Mouse (Mus musculus) small intestine, adult 2 months (tissue): ENCODE data around the gene Castor2. TPM values are rescaled to one million over a fixed set of nuclear protein-coding genes. Genes with fewer than 3 reads are reported as not detected.

Experiments
- H3K27ac ChIP-seq: fragments of 200-500 bp; 2 replicates; pipeline ENCODE4 v1.5.1; 2012; ENCODE audit warnings: low read depth, low read length, control low read depth, inconsistent platforms; ENCODE audit not compliant: insufficient read depth
- H3K27me3 ChIP-seq: fragments of 200-500 bp; 2 replicates; pipeline ENCODE4 v1.6.1; 2012; ENCODE audit warnings: mild to moderate bottlenecking, moderate library complexity, low read length, inconsistent platforms; ENCODE audit not compliant: control insufficient read depth, insufficient read depth
- H3K36me3 ChIP-seq: fragments of 200-500 bp; 2 replicates; pipeline ENCODE4 v1.6.1; 2012; ENCODE audit warnings: mild to moderate bottlenecking, low read length, control low read depth, inconsistent platforms; ENCODE audit not compliant: control insufficient read depth, insufficient read depth
- H3K4me1 ChIP-seq: fragments of 200-500 bp; 2 replicates; pipeline ENCODE4 v1.6.1; 2012; ENCODE audit warnings: low read length, inconsistent platforms, mixed read lengths; ENCODE audit not compliant: control insufficient read depth, insufficient read depth, insufficient read length
- H3K4me3 ChIP-seq: fragments of 200-500 bp; 2 replicates; pipeline ENCODE4 v1.5.1; 2012; ENCODE audit warnings: low read depth, mild to moderate bottlenecking, control low read depth, inconsistent platforms, low read length, moderate library complexity
- CTCF ChIP-seq: fragments of 200-500 bp; IDR thresholded peaks from 2 replicates; pipeline ENCODE4 v1.5.1; 2012; ENCODE audit warnings: low read depth, mild to moderate bottlenecking, control low read depth, inconsistent platforms, low read length, moderate library complexity, mixed read lengths; ENCODE audit not compliant: insufficient replicate concordance, insufficient read length; ENCODE audit errors: extremely low read depth
- POLR2A ChIP-seq: fragments of 200-500 bp; IDR thresholded peaks from 2 replicates; pipeline ENCODE4 v1.6.1; 2012; ENCODE audit warnings: low read depth, mild to moderate bottlenecking, control low read depth, inconsistent platforms, low read length, moderate library complexity
- WGBS: fragments of 180-500 bp; shearing (Covaris S2); methylation state at CpG from one replicate; pipeline ENCODE4 v1.1.7; 2018; 5-methylcytosine and 5-hydroxymethylcytosine counted together
- polyA plus RNA-seq: library from polyadenylated mRNA; depleted of rRNA; stranded (reverse); fragments of >200 nt; gene quantifications from 2 replicates; pipeline ENCODE4 v1.2.3, GENCODE M21; 2012

The Castor2 gene
- polyA plus RNA-seq, 1 experiment, result 20.0 TPM

DNA sequence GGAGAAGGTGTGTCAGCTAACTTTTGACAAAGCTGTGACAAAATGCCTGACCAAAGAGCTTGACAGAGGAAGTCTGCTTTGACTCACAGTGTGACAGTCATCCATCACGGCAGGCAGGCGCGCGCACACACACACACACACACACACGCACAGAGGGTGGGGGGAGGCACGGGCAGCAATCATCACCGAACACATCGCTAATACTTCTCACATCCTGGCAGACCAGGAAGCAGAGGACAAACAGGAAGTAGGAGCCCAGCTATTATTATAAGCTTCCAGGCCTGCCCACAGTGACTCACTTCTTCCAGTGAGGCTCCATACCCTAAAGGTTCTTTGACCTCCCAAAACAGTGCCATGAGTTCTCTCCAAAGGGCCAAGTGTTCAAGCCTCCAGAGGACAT lies 6.3 kb downstream of the Castor2 start:
- no peak overlapping the region for H3K27ac ChIP-seq
- no peaks in the 10 kb centered on the region for H3K27me3 ChIP-seq
- no peak overlapping the region for H3K4me3 ChIP-seq
- peaks cover 9% of the 10 kb centered on the region; the same call in 1 of the 2 replicates for H3K4me1 ChIP-seq
- TF ChIP-seq POLR2A, result no peak
- no peak for TF ChIP-seq CTCF
- no peaks in the 10 kb centered on the region for H3K36me3 ChIP-seq
- 82% methylated on average over 8 of the region's 8 CpGs for WGBS

- Histone ChIP-seq H3K27me3 (no peaks in the 10 kb centered on the region), H3K4me3 (no peak overlapping the region), H3K4me1 (no peaks in the 10 kb centered on the region), H3K27ac (no peak overlapping the region), H3K36me3 (no peaks in the 10 kb centered on the region)
- TF ChIP-seq POLR2A (no peak), CTCF (no peak)
- 74% methylated on average over 5 of the region's 5 CpGs for WGBS
These were observed 15.5 kb downstream of the Castor2 start for GRCm38 (mm10) chr5:134114981-134115380.

GRCm38 (mm10) chr5:134115639-134116259 lies 16.2 kb downstream of the Castor2 start:
- H3K4me3 ChIP-seq, result no peak overlapping the region
- H3K36me3 ChIP-seq, result no peaks in the 10 kb centered on the region
- no peaks in the 10 kb centered on the region for H3K27me3 ChIP-seq
- no peak overlapping the region for H3K27ac ChIP-seq
- TF ChIP-seq CTCF, result no peak
- no peak for TF ChIP-seq POLR2A
- WGBS, result 81% methylated on average over 7 of the region's 7 CpGs
- no peaks in the 10 kb centered on the region for H3K4me1 ChIP-seq

- no peaks in the 10 kb centered on the region for H3K4me1 ChIP-seq
- no peak overlapping the region for H3K4me3 ChIP-seq
- 89% methylated on average over 15 of the region's 15 CpGs for WGBS
- TF ChIP-seq CTCF (no peak), POLR2A (no peak)
- H3K36me3 ChIP-seq, result no peaks in the 10 kb centered on the region
- no peaks in the 10 kb centered on the region for H3K27me3 ChIP-seq
- no peak overlapping the region for H3K27ac ChIP-seq
These were observed 19.4 kb downstream of the Castor2 start for GRCm38 (mm10) chr5:134118798-134119407.

- Histone ChIP-seq H3K4me3 (no peak overlapping the region), H3K27ac (no peak overlapping the region), H3K4me1 (no peaks in the 10 kb centered on the region), H3K36me3 (no peaks in the 10 kb centered on the region), H3K27me3 (no peaks in the 10 kb centered on the region)
- 55% methylated on average over 10 of the region's 10 CpGs for WGBS
- TF ChIP-seq POLR2A (no peak), CTCF (no peak)
These were observed 20.1 kb downstream of the Castor2 start for GRCm38 (mm10) chr5:134119481-134120120.

DNA sequence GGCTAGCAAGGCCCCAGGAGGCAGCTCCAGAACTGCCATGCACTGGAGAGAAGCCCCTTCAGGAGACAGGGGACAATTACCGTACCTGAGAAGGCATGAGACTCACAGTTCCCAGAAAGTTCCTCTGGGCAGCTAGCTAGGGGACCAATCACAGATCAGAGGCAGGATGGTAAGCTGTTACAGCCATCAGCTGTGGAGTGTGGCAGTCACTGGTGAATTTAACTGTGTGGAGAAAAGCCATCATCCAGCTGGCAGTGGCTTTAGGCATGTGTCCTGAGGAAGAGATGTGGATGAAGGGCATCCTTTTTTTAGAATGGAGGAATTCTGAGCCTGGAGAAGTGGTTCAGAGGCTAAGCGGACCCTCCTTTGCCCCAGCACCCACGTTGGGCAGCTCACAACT lies 20.6 kb downstream of the Castor2 start:
- TF ChIP-seq POLR2A (no peak), CTCF (no peak)
- H3K27ac ChIP-seq, result no peak overlapping the region

GRCm38 (mm10) chr5:134121138-134121892 lies 21.8 kb downstream of the Castor2 start:
- Histone ChIP-seq H3K36me3 (peaks cover 3% of the 10 kb centered on the region; the same call in 1 of the 2 replicates), H3K27ac (no peak overlapping the region), H3K27me3 (no peaks in the 10 kb centered on the region), H3K4me3 (no peak overlapping the region), H3K4me1 (no peaks in the 10 kb centered on the region)
- 38% methylated on average over 9 of the region's 9 CpGs for WGBS
- TF ChIP-seq CTCF, result no peak
- no peak for TF ChIP-seq POLR2A

More for the DNA sequence above, 20.6 kb downstream of the Castor2 start:
- H3K36me3 ChIP-seq, result no peaks in the 10 kb centered on the region
- no peaks in the 10 kb centered on the region for H3K4me1 ChIP-seq
- no peaks in the 10 kb centered on the region for H3K27me3 ChIP-seq
- WGBS, result 91% methylated on average over 3 of the region's 3 CpGs
- no peak overlapping the region for H3K4me3 ChIP-seq
